Mouse (Mus musculus) bone marrow, adult 2 months (tissue): ENCODE results near the gene Cckbr. TPM values are rescaled to one million over a fixed set of nuclear protein-coding genes. Genes with fewer than 3 reads are reported as not detected.
"Not testable (repeated sequence)": the region's sequence is repeated elsewhere in the genome, so short reads cannot be mapped to it uniquely, and the experiment has no call there.

Experiments used
- H3K27ac ChIP-seq: fragments of 200-500 bp; 2 replicates; pipeline ENCODE4 v1.5.1; 2012; ENCODE audit warnings: low read depth, mild to moderate bottlenecking, control low read depth, inconsistent platforms, low read length; ENCODE audit not compliant: control insufficient read depth, poor library complexity, insufficient read depth
- H3K4me1 ChIP-seq: fragments of 200-500 bp; 2 replicates; pipeline ENCODE4 v1.6.1; 2011; ENCODE audit warnings: low read length; ENCODE audit not compliant: control insufficient read depth, insufficient read depth
- H3K4me3 ChIP-seq: fragments of 200-500 bp; replicated peaks from 2 replicates; pipeline ENCODE3; 2011; ENCODE audit warnings: mild to moderate bottlenecking, low read depth, low read length, control low read depth; ENCODE audit not compliant: control insufficient read depth
- CTCF ChIP-seq: fragments of 200-500 bp; IDR thresholded peaks from 2 replicates; pipeline ENCODE4 v1.5.1; 2011; ENCODE audit warnings: low read length, control low read depth; ENCODE audit not compliant: control insufficient read depth, insufficient read depth
- POLR2A ChIP-seq: fragments of 200-500 bp; IDR thresholded peaks from 2 replicates; pipeline ENCODE4 v1.6.1; 2011; ENCODE audit warnings: low read depth, mild to moderate bottlenecking, control low read depth, low read length, borderline replicate concordance; ENCODE audit not compliant: control insufficient read depth
- WGBS: fragments of 180-500 bp; shearing (Covaris S2); methylation state at CpG from one replicate; pipeline ENCODE4 v1.1.7; 2018; 5-methylcytosine and 5-hydroxymethylcytosine counted together
- polyA plus RNA-seq: library from polyadenylated mRNA; stranded (reverse); fragments of >200 nt; gene quantifications from 2 replicates; pipeline ENCODE4 v1.2.4, GENCODE M21; 2011; ENCODE audit warnings: low replicate concordance; ENCODE audit not compliant: missing spikeins, insufficient read depth, insufficient read length

The Cckbr gene
- polyA plus RNA-seq, 1 experiment = not detected

DNA sequence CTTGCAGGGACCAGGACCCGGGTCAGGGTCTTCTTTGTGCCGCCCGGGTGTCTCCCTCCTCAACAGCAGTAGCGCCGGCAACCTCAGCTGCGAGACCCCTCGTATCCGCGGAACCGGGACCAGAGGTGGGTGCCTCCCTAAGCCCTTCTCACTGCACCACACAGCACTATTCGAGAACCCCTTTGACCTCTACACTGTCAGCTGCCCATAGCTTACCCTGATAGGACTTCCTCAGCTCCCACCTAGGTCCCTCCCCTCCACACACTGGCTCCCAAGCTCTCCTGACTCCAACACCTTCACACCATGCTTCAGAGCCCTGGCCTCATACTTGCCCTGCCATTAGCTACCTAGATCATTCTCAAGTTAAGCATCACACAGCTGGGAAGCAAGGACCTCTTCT is 520 bp downstream of the Cckbr start:
- Histone ChIP-seq H3K27ac (no peak overlapping the region), H3K4me3 (no peak overlapping the region), H3K4me1 (no peaks in the 10 kb centered on the region)
- no peak for TF ChIP-seq CTCF
- no peak for TF ChIP-seq POLR2A
- 9% methylated on average over 11 of the region's 11 CpGs for WGBS

DNA sequence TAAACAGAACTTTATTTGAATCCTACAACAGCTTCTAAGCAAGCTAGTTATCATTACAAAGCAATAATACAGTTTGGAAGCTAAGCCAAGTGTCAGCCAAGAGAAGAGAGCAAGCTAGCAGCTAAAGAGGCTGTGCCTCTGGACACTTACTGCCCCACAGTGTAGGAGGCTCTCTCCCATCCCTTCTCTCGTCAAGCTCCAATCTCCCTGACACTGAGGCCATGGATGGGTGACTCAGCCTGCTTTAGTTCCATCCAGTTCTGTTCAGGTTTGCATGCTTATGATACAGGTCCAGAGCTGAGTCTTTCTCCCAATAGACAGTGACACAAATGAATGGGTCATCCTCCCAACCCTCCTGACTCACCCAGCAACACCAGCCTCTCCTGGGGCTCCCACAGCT is 6.5 kb downstream of the Cckbr start:
- 68% methylated on average over 1 of the region's 1 CpGs for WGBS
- no peaks in the 10 kb centered on the region for H3K4me1 ChIP-seq
- H3K4me3 ChIP-seq = no peak overlapping the region
- H3K27ac ChIP-seq = no peak overlapping the region
- no peak for TF ChIP-seq POLR2A
- TF ChIP-seq CTCF = no peak

DNA sequence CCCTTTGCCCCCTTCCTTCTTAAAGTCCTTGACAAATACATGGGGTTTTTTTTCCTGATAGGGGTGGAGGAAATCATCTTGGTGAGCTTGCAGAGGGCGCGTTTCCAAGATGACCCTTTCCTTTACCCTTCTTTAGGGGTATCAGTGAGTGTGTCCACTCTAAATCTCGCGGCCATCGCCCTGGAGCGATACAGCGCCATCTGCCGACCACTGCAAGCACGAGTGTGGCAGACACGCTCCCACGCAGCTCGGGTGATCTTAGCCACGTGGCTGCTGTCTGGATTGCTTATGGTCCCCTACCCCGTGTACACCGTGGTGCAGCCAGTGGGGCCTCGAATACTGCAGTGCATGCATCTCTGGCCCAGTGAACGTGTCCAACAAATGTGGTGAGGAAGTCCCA is 8.3 kb downstream of the Cckbr start:
- Histone ChIP-seq H3K4me3 (no peak overlapping the region), H3K27ac (no peak overlapping the region), H3K4me1 (no peaks in the 10 kb centered on the region)
- TF ChIP-seq POLR2A = no peak
- TF ChIP-seq CTCF = no peak
- 79% methylated on average over 17 of the region's 17 CpGs for WGBS

DNA sequence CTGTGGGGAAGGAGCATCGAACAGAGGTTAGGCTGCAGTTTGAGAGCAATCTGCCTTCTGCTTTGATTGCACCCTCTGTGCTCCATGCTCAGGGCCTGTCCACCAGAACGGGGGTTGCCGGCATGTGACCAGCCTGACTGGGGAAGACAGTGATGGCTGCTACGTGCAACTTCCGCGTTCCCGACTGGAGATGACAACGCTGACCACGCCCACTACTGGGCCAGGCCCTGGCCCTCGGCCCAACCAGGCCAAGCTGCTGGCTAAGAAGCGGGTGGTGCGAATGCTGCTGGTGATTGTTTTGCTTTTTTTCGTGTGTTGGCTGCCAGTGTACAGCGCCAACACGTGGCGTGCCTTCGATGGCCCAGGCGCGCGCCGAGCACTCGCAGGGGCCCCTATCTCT is 9.3 kb downstream of the Cckbr start:
- Histone ChIP-seq H3K27ac (no peak overlapping the region), H3K4me3 (no peak overlapping the region), H3K4me1 (no peaks in the 10 kb centered on the region)
- WGBS = 85% methylated on average over 22 of the region's 22 CpGs
- no peak for TF ChIP-seq POLR2A
- no peak for TF ChIP-seq CTCF

DNA sequence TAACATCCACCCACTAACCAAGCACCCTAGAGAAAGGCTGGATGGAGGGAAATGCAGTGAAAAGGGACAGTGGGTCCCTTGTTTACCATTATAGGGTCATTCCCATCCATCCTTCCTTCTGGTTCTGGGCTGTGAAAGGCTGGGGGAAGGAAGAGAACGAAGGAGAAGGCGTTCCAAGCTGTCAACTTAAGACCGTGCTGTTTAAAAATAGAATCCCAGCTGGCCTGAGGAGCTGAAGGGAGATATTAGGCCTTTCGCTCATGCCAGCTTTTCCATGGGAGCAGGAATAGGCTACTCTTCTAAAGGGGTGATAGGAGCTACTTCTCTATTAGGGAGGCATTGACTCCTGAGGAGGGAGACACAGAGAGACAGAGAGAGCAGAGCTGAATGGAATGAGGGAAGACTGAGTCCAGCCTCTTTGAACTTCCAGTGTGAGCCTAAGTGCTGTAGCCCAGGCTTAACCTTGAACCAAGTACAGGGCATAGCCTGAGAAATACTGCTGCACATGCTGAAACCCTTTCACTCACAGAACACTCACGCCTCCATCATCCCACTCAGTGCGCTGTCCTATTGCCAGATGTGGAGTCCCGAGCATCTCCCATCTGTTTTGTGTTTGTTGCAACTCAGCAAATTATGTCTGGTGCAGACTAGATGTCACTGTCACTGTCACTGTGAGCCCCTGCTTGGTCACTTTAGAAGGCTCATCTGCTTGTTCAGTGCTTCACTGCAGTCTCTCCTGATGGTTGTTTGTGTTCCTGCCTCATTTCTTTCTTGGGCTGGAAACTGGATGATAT is 12.6 kb downstream of the Cckbr start:
- Histone ChIP-seq H3K4me3 (no peak overlapping the region), H3K27ac (no peak overlapping the region), H3K4me1 (no peaks in the 10 kb centered on the region)
- TF ChIP-seq POLR2A (no peak), CTCF (no peak)
- 76% methylated on average over 7 of the region's 7 CpGs for WGBS

- Histone ChIP-seq H3K27ac (no peak overlapping the region), H3K4me3 (no peak overlapping the region), H3K4me1 (no peaks in the 10 kb centered on the region)
- whole genome bisulfite sequencing = 59% methylated on average over 4 of the region's 4 CpGs
- TF ChIP-seq CTCF = no peak
- TF ChIP-seq POLR2A = no peak
These were observed 15.9 kb downstream of the Cckbr start for GRCm38 (mm10) chr7:105441426-105441825.

GRCm38 (mm10) chr7:105445076-105445475 is 19.5 kb downstream of the Cckbr start:
- WGBS = 64% methylated on average over 3 of the region's 3 CpGs

GRCm38 (mm10) chr7:105453345-105453744 is 27.8 kb downstream of the Cckbr start:
- H3K4me1 ChIP-seq, H3K27ac ChIP-seq, H3K4me3 ChIP-seq: not testable (repeated sequence)
- 76% methylated on average over 4 of the region's 4 CpGs for WGBS

More at GRCm38 (mm10) chr7:105445076-105445475, 19.5 kb downstream of the Cckbr start:
- no peak for TF ChIP-seq POLR2A
- no peak for TF ChIP-seq CTCF
- Histone ChIP-seq H3K27ac (no peak overlapping the region), H3K4me3 (no peak overlapping the region), H3K4me1 (no peaks in the 10 kb centered on the region)

DNA sequence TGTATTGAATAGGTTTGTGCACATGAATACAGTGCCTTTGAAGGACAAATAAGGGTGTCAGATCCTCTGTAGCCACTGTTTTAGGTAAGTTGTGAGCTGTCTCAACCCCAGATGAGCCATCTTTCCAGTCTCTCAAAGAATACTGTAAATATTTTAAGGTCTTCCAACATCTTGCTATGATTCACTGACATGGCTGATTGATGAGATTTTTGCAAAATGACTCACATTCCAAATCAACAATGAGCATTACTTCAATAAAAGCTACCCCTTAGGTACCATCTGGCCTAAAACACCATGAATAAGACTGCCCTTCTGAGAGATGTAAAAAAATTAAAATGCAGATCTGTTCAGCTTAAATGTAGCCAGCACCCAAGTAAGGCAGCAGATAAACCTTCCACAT is 33.0 kb downstream of the Cckbr start:
- Histone ChIP-seq H3K4me3 (no peak overlapping the region), H3K4me1 (no peaks in the 10 kb centered on the region), H3K27ac (no peak overlapping the region)
- TF ChIP-seq CTCF (no peak), POLR2A (no peak)

- 82% methylated on average over 5 of the region's 5 CpGs for WGBS
- H3K27ac ChIP-seq, H3K4me1 ChIP-seq, H3K4me3 ChIP-seq: not testable (repeated sequence)
These were observed 40.0 kb downstream of the Cckbr start for GRCm38 (mm10) chr7:105465505-105465904.
